ENCODE assay signal across 23 mouse cellular contexts in the genomic region with DNA sequence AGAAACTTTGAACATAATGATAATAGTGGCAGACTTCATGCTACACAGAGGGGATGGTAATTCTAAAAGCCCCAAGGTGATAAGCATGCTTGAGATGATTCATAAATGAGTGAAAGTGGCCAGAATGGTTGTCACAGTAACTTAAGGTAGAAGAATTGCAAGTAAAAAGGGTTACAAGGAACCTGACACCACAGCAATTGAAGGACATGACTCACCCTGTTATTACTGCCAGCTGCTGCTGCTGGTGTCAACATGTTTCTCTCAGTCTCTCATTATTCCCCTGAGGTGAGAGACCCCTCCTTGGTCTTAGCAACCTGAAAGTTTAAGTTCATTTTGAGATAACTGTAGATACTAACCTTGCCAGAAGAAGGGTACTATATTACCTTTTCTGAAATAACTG. TPM values are rescaled to one million over a fixed set of nuclear protein-coding genes. Genes with fewer than 3 reads are reported as not detected.
A peak's percentile ranks its signal among the peaks of the same experiment; 100 is the strongest.
DNase-seq lines count a peak whose midpoint lies in the region; ATAC-seq and TF ChIP-seq lines count a peak whose summit lies in the region.
"Had no signal": no experiment of that assay in that cellular context is flagged by ENCODE, and none has a peak within 500 bp of the region (broad histone marks: within the 10 kb centered on the region; RNA-seq: fewer than 3 reads in every experiment).

No protein-coding gene starts in this region.

- H3K4me1 ChIP-seq in limb, embryonic 14.5 days (ENCODE audit: control insufficient read depth, insufficient read depth, low read length) = no peaks in the 10 kb centered on the region
- H3K4me1 ChIP-seq in limb, embryonic 10.5 days = no peaks in the 10 kb centered on the region
- no peaks in the 10 kb centered on the region for H3K4me1 ChIP-seq in embryonic facial prominence, embryonic 10.5 days
- no peaks in the 10 kb centered on the region for H3K4me1 ChIP-seq in liver, embryonic 12.5 days
- H3K4me1 ChIP-seq: embryonic facial prominence, embryonic 13.5 days; forebrain, embryonic 10.5 days; heart, embryonic 15.5 days; hindbrain, embryonic 13.5 days had no signal

- no peak overlapping the region for H3K27ac ChIP-seq in limb, embryonic 14.5 days (replicated peaks; ENCODE audit: low read depth, low read length)
- no peak overlapping the region for H3K27ac ChIP-seq in limb, embryonic 10.5 days
- no peak overlapping the region for H3K27ac ChIP-seq in embryonic facial prominence, embryonic 10.5 days (replicated peaks)
- H3K27ac ChIP-seq in liver, embryonic 12.5 days = no peak overlapping the region
- H3K27ac ChIP-seq: embryonic facial prominence, embryonic 13.5 days; forebrain, embryonic 10.5 days; heart, adult 2 months; heart, embryonic 15.5 days; hindbrain, embryonic 13.5 days; hindbrain, postnatal 0 days had no signal

- H3K9me3 ChIP-seq in limb, embryonic 14.5 days (ENCODE audit: control insufficient read depth, low read length) = no peaks in the 10 kb centered on the region
- H3K9me3 ChIP-seq in limb, embryonic 10.5 days (replicated peaks) = no peaks in the 10 kb centered on the region
- no peaks in the 10 kb centered on the region for H3K9me3 ChIP-seq in embryonic facial prominence, embryonic 10.5 days
- no peaks in the 10 kb centered on the region for H3K9me3 ChIP-seq in liver, embryonic 12.5 days (replicated peaks)
- H3K9me3 ChIP-seq: embryonic facial prominence, embryonic 13.5 days; forebrain, embryonic 10.5 days; heart, embryonic 15.5 days; hindbrain, embryonic 13.5 days had no signal

- no peaks in the 10 kb centered on the region for H3K27me3 ChIP-seq in limb, embryonic 14.5 days (ENCODE audit: control insufficient read depth, insufficient read depth, low read length)
- no peaks in the 10 kb centered on the region for H3K27me3 ChIP-seq in limb, embryonic 10.5 days (ENCODE audit: low read depth, poor library complexity, severe bottlenecking)
- no peaks in the 10 kb centered on the region for H3K27me3 ChIP-seq in C2C12 (ENCODE audit: control insufficient read depth, insufficient read depth, insufficient read length)
- no peaks in the 10 kb centered on the region for H3K27me3 ChIP-seq in embryonic facial prominence, embryonic 10.5 days (replicated peaks; ENCODE audit: low read depth, poor library complexity, severe bottlenecking)
- no peaks in the 10 kb centered on the region for H3K27me3 ChIP-seq in liver, embryonic 12.5 days (replicated peaks)
- H3K27me3 ChIP-seq: embryonic facial prominence, embryonic 13.5 days; heart, embryonic 15.5 days; hindbrain, embryonic 13.5 days had no signal

- H3K79me3 ChIP-seq in C2C12 (ENCODE audit: low read depth) = no peaks in the 10 kb centered on the region

- no peak for TF ChIP-seq CTCF in C2C12 (IDR thresholded peaks at IDR 0.05; ENCODE audit: control insufficient read depth, insufficient read depth, insufficient read length)

- no peaks in the 10 kb centered on the region for H3K79me2 ChIP-seq in C2C12 (ENCODE audit: control insufficient read depth, insufficient read depth)

- TF ChIP-seq POLR2A in limb, embryonic 14.5 days (IDR thresholded peaks at IDR 0.05; ENCODE audit: borderline replicate concordance, extremely low read depth, insufficient read depth, insufficient read length) = no peak

- H3K36me3 ChIP-seq in limb, embryonic 14.5 days (ENCODE audit: control insufficient read depth, insufficient read depth, low read length) = no peaks in the 10 kb centered on the region
- H3K36me3 ChIP-seq in limb, embryonic 10.5 days = no peaks in the 10 kb centered on the region
- no peaks in the 10 kb centered on the region for H3K36me3 ChIP-seq in C2C12 (ENCODE audit: control insufficient read depth, insufficient read depth)
- no peaks in the 10 kb centered on the region for H3K36me3 ChIP-seq in embryonic facial prominence, embryonic 10.5 days (replicated peaks)
- H3K36me3 ChIP-seq in liver, embryonic 12.5 days = no peaks in the 10 kb centered on the region
- H3K36me3 ChIP-seq: embryonic facial prominence, embryonic 13.5 days; forebrain, embryonic 10.5 days; heart, embryonic 15.5 days; hindbrain, embryonic 13.5 days had no signal

- H3K9ac ChIP-seq in limb, embryonic 14.5 days (ENCODE audit: low read depth, low read length, severe bottlenecking) = no peak overlapping the region
- no peak overlapping the region for H3K9ac ChIP-seq in liver, embryonic 12.5 days
- H3K9ac ChIP-seq: embryonic facial prominence, embryonic 13.5 days; heart, embryonic 15.5 days; hindbrain, embryonic 13.5 days had no signal

- DNase-seq in limb, embryonic 14.5 days (ENCODE audit: low spot score) = peak; percentile 8
- DNase-seq in limb, embryonic 10.5 days (ENCODE audit: low spot score) = no peak
- peak; percentile 9 for DNase-seq in embryonic facial prominence, embryonic 10.5 days (ENCODE audit: low spot score)
- peak; percentile 2 for DNase-seq in skeletal muscle tissue, adult 2 months (ENCODE audit: low read depth, low spot score)
- no peak for DNase-seq in lung, adult 18-20 months
- no peak for DNase-seq in heart, adult 18-20 months
- DNase-seq: adrenal gland, postnatal 14 days; cerebellum, adult 18-20 months; cerebellum, adult 9-11 months; cerebellum, postnatal 36 days; embryo, embryonic 11 days; heart, adult 2 months; heart, postnatal 14 days; kidney, adult 11 months had no signal

- H3ac ChIP-seq in C2C12 (ENCODE audit: control insufficient read depth, insufficient read length, low read depth) = no peak overlapping the region

- H3K4me2 ChIP-seq in limb, embryonic 14.5 days (replicated peaks; ENCODE audit: low read depth, low read length, severe bottlenecking) = no peak overlapping the region
- no peak overlapping the region for H3K4me2 ChIP-seq in liver, embryonic 12.5 days
- H3K4me2 ChIP-seq: embryonic facial prominence, embryonic 13.5 days; heart, embryonic 11.5 days; heart, embryonic 15.5 days; hindbrain, embryonic 13.5 days had no signal

- ATAC-seq in limb, embryonic 14.5 days (ENCODE audit: low FRiP score, low read depth) = no peak
- no peak for ATAC-seq in liver, embryonic 12.5 days
- ATAC-seq: forebrain, embryonic 14.5 days; hindbrain, postnatal 0 days had no signal

- no peak overlapping the region for H3K4me3 ChIP-seq in limb, embryonic 14.5 days (replicated peaks; ENCODE audit: low read length)
- no peak overlapping the region for H3K4me3 ChIP-seq in limb, embryonic 10.5 days
- no peak overlapping the region for H3K4me3 ChIP-seq in C2C12 (ENCODE audit: insufficient read depth, poor library complexity, severe bottlenecking)
- H3K4me3 ChIP-seq in embryonic facial prominence, embryonic 10.5 days = no peak overlapping the region
- H3K4me3 ChIP-seq in liver, embryonic 12.5 days = no peak overlapping the region
- H3K4me3 ChIP-seq: embryonic facial prominence, embryonic 13.5 days; forebrain, embryonic 10.5 days; heart, adult 2 months; heart, embryonic 15.5 days; hindbrain, embryonic 13.5 days had no signal

TF ChIP-seq in C2C12, 6 proteins besides CTCF, POLR2A, EP300 and RAD21:
- no peak for TF ChIP-seq MAX (IDR thresholded peaks at IDR 0.05)
- TF ChIP-seq MYOG (IDR thresholded peaks at IDR 0.05; ENCODE audit: control insufficient read depth, extremely low read depth, insufficient read length) = no peak
- TF ChIP-seq MYOD1 (IDR thresholded peaks at IDR 0.05; ENCODE audit: control insufficient read depth, insufficient read length, low read depth) = peak; percentile 69
- TF ChIP-seq CEBPB (IDR thresholded peaks at IDR 0.05; ENCODE audit: low read depth) = no peak
- peak; percentile 15 for TF ChIP-seq FOSL1 (IDR thresholded peaks at IDR 0.05; ENCODE audit: insufficient read depth, low read length, poor library complexity, severe bottlenecking)
- TF ChIP-seq USF1 (IDR thresholded peaks at IDR 0.05; ENCODE audit: low read depth) = no peak
TF ChIP-seq in C2C12: peak in this region for 2.

RNA-seq across cellular contexts. Expression of gene Eda2r, which starts 49.1 kb away (rescaled TPM):
- polyA plus RNA-seq in limb, embryonic 14.5 days (2012; rRNA removed) = 1.2 TPM in 2 replicates
- polyA plus RNA-seq in limb, embryonic 14.5 days (2014; fragmentation: Nextera tagmentation; extraction: Ambion mirVana) = 1.5 and 1.9 TPM in 2 replicates
- polyA plus RNA-seq in limb, embryonic 10.5 days (2016; fragmentation: Nextera tagmentation; extraction: Ambion mirVana) = 1.0 and 1.7 TPM in 2 replicates
- polyA plus RNA-seq in C2C12 (2012; fragmentation: generic; extraction: Trizol) = 5.6 TPM
- polyA plus RNA-seq in embryonic facial prominence, embryonic 10.5 days (2016; fragmentation: Nextera tagmentation; extraction: Ambion mirVana) = 1.8 and 2.0 TPM in 2 replicates
- 1 to 10 TPM; 2.3 to 3.9 TPM for total RNA-seq in heart, adult 18-20 months (2021)
- polyA plus RNA-seq in liver, embryonic 12.5 days (2016; fragmentation: Nextera tagmentation; extraction: Ambion mirVana) = 0.25 and 0.30 TPM in 2 replicates

Comparison
In these comparisons a context has a peak if more than half of its experiments do, and no peak if none do; other contexts are left out.
1. DNase-seq: peak in limb, embryonic 14.5 days (single experiment), embryonic facial prominence, embryonic 10.5 days (single experiment) and skeletal muscle tissue, adult 2 months (single experiment); none in limb, embryonic 10.5 days (single experiment), lung, adult 18-20 months (0 of 2) and heart, adult 18-20 months (0 of 2).